Mouse (Mus musculus) neural tube, embryonic 15.5 days (tissue): Measurements from ENCODE around the gene Acvr1. TPM values are rescaled to one million over a fixed set of nuclear protein-coding genes. Genes with fewer than 3 reads are reported as not detected.

ENCODE experiments used
- polyA plus RNA-seq: library from polyadenylated mRNA; unstranded; fragments of >200 nt; fragmentation: Nextera tagmentation; extraction: Ambion mirVana; gene quantifications from 2 replicates; pipeline ENCODE4 v1.2.1, GENCODE M21; 2015

Acvr1 gene
- polyA plus RNA-seq, 1 experiment from 2014 or later: 6.1 TPM

Other genes with a start within 250 kb of the Acvr1 start
- 0.34 and 0.36 TPM in 2 replicates for gene Acvr1c, start 209.3 kb downstream of the Acvr1 start, polyA plus RNA-seq
- gene Gm17409, start 97.0 kb downstream of the Acvr1 start, polyA plus RNA-seq: not detected in 2 replicates
- 15.3 and 19.0 TPM in 2 replicates for gene Upp2, start 141 bp upstream of the Acvr1 start, polyA plus RNA-seq